Comparison of ENCODE assay signal across 22 mouse cellular contexts in the genomic region with DNA sequence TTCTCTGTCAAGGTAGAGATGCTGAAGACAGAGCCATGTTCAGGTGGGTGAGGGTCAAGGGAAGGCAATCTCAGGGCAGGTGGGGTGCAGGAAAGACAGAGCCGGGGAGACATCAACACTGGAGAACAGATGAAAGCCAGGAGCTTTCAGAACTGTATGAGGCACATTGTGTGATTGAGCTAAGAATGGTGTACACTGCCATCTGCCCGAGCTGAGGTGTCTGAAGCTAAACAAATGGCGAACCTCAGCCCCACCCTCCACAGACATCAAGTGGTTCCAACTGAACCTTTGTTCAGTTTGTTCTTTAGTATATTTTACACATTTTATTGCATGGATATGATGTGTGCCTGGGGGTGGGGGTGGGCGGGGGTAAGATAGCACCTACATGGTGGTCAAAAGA.
DNase-seq lines count a peak whose midpoint lies in the region; ATAC-seq and TF ChIP-seq lines count a peak whose summit lies in the region.
"Had no signal": no experiment of that assay in that cellular context is flagged by ENCODE, and none has a peak within 500 bp of the region (broad histone marks: within the 10 kb centered on the region; RNA-seq: fewer than 3 reads in every experiment).

No protein-coding gene starts in this region.

- H3K4me3 ChIP-seq in heart, embryonic 10.5 days: no peak overlapping the region
- no peak overlapping the region for H3K4me3 ChIP-seq in layer of hippocampus, adult 2 months
- H3K4me3 ChIP-seq in hindbrain, embryonic 10.5 days: no peak overlapping the region

- no peak for TF ChIP-seq CTCF in layer of hippocampus, adult 2 months (conservative IDR thresholded peaks at IDR 0.05)

- peak overlapping the region; percentile 85 for H3K27ac ChIP-seq in heart, embryonic 10.5 days
- H3K27ac ChIP-seq in layer of hippocampus, adult 2 months: peak overlapping the region; percentile 68
- no peak overlapping the region for H3K27ac ChIP-seq in hindbrain, embryonic 10.5 days

- ATAC-seq in frontal cortex, adult (ENCODE audit: low TSS enrichment): peak; percentile 81; the same call in 1 of the 2 replicates
- ATAC-seq: activated CD4-positive, CD25-positive, alpha-beta regulatory T cell, adult 4 months; CD4-positive, CD25-positive, alpha-beta regulatory T cell, adult 4 months; Patski had no signal

- H3K9me3 ChIP-seq in heart, embryonic 10.5 days: no peaks in the 10 kb centered on the region
- no peaks in the 10 kb centered on the region for H3K9me3 ChIP-seq in hindbrain, embryonic 10.5 days

- H3K27me3 ChIP-seq in heart, embryonic 10.5 days (ENCODE audit: insufficient read depth, poor library complexity, severe bottlenecking): no peaks in the 10 kb centered on the region
- H3K27me3 ChIP-seq in hindbrain, embryonic 10.5 days (ENCODE audit: insufficient read depth, poor library complexity, severe bottlenecking): no peaks in the 10 kb centered on the region
- H3K27me3 ChIP-seq: Patski had no signal

- DNase-seq in frontal cortex, postnatal 25 days (ENCODE audit: low spot score in 2 of 2): no peak
- DNase-seq in heart, embryonic 10.5 days (ENCODE audit: low spot score): no peak
- no peak for DNase-seq in heart, adult 18-20 months
- DNase-seq in layer of hippocampus, adult 2 months (ENCODE audit: low spot score in 2 of 2): no peak
- no peak for DNase-seq in layer of hippocampus, postnatal 14 days (ENCODE audit: low spot score in 2 of 2)
- DNase-seq in brain, adult 2 months (ENCODE audit: low read depth, low spot score): peak; percentile 64
- DNase-seq in hindbrain, embryonic 10.5 days (ENCODE audit: low spot score): no peak
- DNase-seq: adrenal gland, adult 2 months; adrenal gland, adult 8-10 months; adrenal gland, postnatal 10 days; adrenal gland, postnatal 14 days; adrenal gland, postnatal 25 days; adrenal gland, postnatal 36 days; B cell, adult 2 months; cerebellum, adult 11 months; cerebellum, adult 11-12 months; cerebellum, adult 18-20 months had no signal

- H3K36me3 ChIP-seq in heart, embryonic 10.5 days: no peaks in the 10 kb centered on the region
- no peaks in the 10 kb centered on the region for H3K36me3 ChIP-seq in hindbrain, embryonic 10.5 days
- H3K36me3 ChIP-seq: G1E had no signal

- WGBS in heart, embryonic 10.5 days: 50% methylated on average over 4 of the region's 4 CpGs
- 80% methylated on average over 4 of the region's 4 CpGs for WGBS in hindbrain, embryonic 10.5 days

- H3K4me1 ChIP-seq in heart, embryonic 10.5 days: peaks cover 41% of the 10 kb centered on the region
- H3K4me1 ChIP-seq in hindbrain, embryonic 10.5 days (replicated peaks): peaks cover 19% of the 10 kb centered on the region
